Mouse (Mus musculus) adipose tissue, adult 10 weeks (tissue): ENCODE results near the gene Crim1. TPM values are rescaled to one million over a fixed set of nuclear protein-coding genes. Genes with fewer than 3 reads are reported as not detected.

Experiments used
- polyA plus RNA-seq: library from polyadenylated mRNA; stranded (reverse); fragments of 350-450 nt; fragmentation: Illumina TruSeq; extraction: RNeasy Lipid Tissue Mini Kit (QIAGEN cat#74804); gene quantifications from one replicate; pipeline ENCODE4 v1.2.3, GENCODE M21; 2014; ENCODE audit warnings: low read depth, low replicate concordance

Crim1 gene
- 25.6 TPM for polyA plus RNA-seq

DNA sequence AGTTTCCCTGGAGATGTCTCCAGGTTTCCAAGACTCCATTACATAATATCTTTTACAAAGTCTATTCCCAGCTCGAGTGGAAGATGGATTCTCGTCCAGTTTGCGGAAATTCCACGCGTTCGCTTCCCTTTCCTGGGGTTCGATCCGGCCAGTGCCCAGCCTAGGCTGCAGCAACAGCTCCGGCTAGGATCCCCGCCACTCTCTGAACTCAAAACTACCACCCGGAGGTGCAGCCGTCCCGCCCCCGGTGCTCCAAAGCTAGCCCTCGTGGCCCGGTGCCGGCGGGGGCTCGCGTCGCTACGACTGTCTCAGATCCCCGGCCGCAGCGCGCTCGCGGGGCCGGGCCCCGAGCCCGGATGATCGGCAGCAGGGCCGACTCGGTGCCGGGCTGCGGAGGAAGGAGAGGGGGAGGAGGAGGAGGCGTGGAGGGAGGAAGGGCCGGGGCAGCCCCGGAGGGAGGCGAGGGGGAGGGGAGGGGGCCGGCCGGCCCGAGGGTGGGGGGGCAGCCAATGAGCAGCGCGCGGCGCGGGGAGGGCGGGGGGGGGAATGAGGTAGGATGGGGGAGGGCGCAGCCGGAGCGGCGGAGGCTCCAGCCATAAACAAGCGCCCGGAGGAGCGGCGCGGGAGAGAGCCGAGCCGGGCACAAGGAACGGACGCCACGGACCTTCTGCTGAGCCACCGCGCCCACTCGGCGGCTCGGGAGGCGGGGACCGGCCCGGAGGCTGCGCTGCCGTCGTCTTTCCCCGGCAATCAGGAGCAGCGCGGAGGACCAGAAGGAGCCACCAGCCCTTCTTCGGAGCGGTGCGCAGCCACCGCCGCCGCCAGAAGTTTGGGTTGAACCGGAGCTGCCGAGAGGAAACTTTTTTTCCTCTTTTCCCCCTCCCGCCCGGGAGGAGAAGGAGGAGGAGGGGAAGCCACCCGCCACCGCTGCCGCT is at the start of gene Crim1:
Gene Crim1, plus strand, starts transcription at position 623 of the 935 bp plus-strand sequence.

DNA sequence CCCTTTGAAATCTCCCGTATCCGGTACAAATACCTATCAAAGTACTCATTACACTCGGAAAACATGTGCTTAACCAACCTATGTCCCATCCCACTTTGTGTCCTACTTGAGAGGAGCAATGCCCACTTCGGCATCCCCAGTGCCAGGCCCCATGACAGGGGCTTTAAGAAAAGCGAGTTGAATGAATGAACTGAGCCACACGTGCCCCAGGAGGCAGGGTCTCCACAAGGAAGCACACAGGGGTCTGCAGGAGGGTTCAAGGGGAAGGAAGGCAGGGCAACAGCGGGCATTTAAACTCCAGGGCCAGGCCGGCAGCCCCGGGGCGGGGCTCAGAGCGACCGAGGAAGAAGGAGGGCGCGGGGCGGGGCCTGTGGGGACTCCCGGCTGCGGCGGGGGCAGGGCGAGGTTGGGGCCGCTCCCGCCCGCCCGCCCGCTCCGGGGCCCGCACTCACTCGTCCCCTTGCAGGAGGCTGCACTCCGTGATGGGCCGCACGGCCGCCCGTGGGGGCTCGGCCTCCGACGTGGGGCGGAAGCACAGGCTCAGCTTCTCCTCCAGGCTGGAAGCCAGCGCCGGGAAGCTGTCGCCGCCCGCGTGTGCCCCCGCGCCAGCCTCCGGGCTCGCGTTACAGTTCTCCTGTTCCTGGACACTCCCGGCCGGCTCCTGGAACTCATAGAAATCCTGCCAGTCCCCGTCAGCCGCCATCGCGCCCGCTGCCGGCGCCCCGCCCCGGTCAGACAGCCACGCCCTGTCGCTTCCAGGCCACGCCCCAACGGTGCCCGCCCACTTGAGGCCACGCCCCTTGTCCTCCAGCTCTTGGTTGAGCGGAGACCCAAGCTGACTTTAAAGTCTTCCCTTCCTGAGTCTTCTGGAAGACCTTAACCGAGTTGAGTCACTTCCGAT is 217.6 kb downstream of the Crim1 start, which contains the start of gene Fez2:
Gene Fez2, minus strand, starts transcription at position 772 of the 901 bp plus-strand sequence.

Other genes with a start within 250 kb of the Crim1 start
- gene Fez2, start 217.9 kb downstream of the Crim1 start, polyA plus RNA-seq: 28.4 TPM